Mouse (Mus musculus): ENCODE measurements around the gene Epha4. TPM values are rescaled to one million over a fixed set of nuclear protein-coding genes. Genes with fewer than 3 reads are reported as not detected.

The Epha4 gene
- total RNA-seq, 2 experiments from 2014 or later, result 1.4 to 3.0 TPM

GRCm38 (mm10) chr1:77510623-77511022 lies 4.3 kb downstream of the Epha4 start:
- DNase-seq, result no peak
- intact Hi-C loops (cut with DNase I), result loop anchor here (10.0 kb wide), 1 partner anchor 316 kb away; no protein-coding TSS in a partner anchor
- Histone ChIP-seq H3K4me3 (no peak overlapping the region), H3K27ac (no peak overlapping the region)
- TF ChIP-seq CTCF (IDR thresholded peaks at IDR 0.05), result no peak

GRCm38 (mm10) chr1:77506856-77507200 lies 8.1 kb downstream of the Epha4 start:
- Histone ChIP-seq H3K4me3 (no peak overlapping the region), H3K27ac (no peak overlapping the region)
- DNase-seq, result no peak
- intact Hi-C loops (cut with DNase I), result no loop called here
- TF ChIP-seq CTCF (IDR thresholded peaks at IDR 0.05), result no peak

DNA sequence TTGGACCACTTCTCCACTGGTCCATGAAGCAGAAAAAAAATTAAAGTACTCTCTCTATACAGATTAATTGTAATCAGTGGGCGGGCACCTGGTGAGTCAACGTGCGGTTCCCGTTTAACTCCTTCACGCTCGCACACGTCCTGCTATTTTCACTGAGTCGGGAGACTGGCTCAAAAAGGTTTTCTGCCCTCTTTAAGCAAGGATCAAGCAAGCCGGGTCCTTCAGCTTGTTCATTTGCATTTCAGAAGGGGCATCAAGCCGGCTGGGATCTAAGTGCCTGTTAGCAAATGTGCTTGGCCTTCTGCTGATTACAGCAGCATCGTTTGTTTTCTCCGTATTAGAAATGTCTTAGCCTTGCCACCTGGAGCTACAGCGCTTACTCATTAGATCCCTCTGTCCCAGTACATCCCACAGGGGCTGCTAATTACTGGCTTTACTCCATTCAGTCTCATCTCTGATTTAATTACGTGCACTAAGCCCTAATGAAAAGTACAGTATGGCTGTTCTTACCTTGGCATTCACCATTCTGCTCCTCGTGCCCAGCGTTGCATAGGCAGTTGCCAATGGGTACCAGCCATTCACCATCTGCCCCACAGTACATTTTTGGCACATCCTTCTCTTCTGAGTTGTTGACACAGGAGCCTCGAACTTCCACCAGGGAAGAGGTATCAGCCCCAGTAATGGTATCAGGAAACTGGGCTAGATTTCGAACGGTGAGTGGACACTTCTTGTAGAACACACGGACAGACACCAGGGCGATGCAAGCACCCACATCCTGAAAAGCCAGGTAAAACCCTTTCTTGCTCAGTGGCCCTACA lies 8.6 kb downstream of the Epha4 start:
- DNase-seq, result no peak
- TF ChIP-seq CTCF (IDR thresholded peaks at IDR 0.05), result no peak
- intact Hi-C loops (cut with DNase I), result no loop called here
- Histone ChIP-seq H3K4me3 (no peak overlapping the region), H3K27ac (no peak overlapping the region)

DNA sequence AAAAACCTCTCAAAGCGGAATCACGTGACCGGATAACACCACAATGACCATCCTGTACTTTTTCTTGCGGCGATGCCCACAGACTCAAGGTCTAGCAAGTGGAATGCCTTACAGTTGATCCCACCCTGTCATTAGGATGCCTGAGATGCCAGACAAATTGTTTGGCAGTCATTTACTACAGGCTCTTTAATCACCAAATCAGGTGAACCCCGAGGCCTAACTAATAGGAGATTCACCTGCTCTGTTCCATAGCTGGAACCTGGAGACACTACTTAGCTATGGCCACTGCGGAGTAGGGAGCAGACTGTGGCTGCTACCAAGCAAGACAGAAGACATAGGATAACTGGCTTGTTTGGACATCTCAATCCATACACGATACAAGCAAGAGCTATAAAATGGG lies 9.6 kb downstream of the Epha4 start:
- H3K4me3 ChIP-seq, result no peak overlapping the region
- TF ChIP-seq CTCF (IDR thresholded peaks at IDR 0.05), result no peak
- DNase-seq, result no peak
- intact Hi-C loops (cut with DNase I), result no loop called here
- no peak overlapping the region for H3K27ac ChIP-seq

- intact Hi-C loops (cut with DNase I), result no loop called here
- TF ChIP-seq CTCF (IDR thresholded peaks at IDR 0.05), result no peak
- no peak for DNase-seq
- no peak overlapping the region for H3K4me3 ChIP-seq
- H3K27ac ChIP-seq, result no peak overlapping the region
These were observed 10.1 kb downstream of the Epha4 start for GRCm38 (mm10) chr1:77504813-77505212.

DNA sequence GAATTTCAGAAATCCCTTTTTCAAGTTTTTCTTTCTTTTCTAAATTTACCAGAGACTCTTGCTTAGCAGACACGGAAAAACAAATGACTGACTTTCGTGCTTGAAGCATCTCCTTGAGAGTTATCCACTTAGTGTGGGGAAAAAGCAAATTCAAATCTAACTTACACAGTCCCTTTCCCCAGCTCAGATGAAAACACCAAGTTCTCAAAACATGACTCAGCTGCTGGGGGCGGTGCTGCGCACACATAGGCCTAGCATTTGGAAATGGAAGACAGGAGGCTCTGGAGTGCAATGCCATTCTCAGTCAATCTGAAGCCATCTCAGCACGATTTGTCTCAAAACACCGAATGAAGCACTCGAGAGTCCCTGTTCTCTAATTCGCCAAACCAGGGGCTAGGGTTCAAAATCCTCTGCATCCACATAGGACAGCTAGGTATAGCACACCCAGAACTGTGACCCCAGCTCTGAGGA lies 11.1 kb downstream of the Epha4 start:
- Histone ChIP-seq H3K27ac (no peak overlapping the region), H3K4me3 (no peak overlapping the region)
- TF ChIP-seq CTCF (IDR thresholded peaks at IDR 0.05), result no peak
- intact Hi-C loops (cut with DNase I), result no loop called here
- no peak for DNase-seq

DNA sequence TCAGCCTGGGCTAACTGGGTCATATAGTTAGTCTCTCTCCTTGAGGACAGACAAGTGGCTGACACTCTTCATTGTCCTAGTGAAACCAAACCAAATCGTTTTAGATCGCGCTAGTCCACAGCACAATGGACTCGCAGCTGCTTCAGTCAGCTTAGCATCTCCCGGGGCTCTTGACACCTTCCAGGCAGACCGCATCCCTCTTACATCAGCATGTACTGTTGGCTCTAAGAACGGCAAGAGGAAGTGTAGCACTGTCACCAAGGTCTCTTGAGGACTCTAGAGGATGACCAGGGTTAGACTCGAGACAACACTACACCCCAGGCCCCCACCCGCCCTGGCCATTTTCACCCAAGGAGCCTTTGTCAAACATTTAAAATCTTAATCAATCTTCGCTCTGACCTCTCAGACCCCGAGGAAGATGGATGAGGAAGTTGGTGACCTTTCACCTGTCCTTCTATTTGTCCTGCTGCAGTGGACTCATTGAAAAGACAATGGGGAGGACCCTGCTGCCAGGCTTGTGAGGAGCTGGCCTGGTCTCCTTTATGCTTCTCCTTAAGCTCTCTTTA lies 12.3 kb downstream of the Epha4 start:
- Histone ChIP-seq H3K27ac (no peak overlapping the region), H3K4me3 (no peak overlapping the region)
- intact Hi-C loops (cut with DNase I), result no loop called here
- no peak for DNase-seq
- TF ChIP-seq CTCF (IDR thresholded peaks at IDR 0.05), result no peak

DNA sequence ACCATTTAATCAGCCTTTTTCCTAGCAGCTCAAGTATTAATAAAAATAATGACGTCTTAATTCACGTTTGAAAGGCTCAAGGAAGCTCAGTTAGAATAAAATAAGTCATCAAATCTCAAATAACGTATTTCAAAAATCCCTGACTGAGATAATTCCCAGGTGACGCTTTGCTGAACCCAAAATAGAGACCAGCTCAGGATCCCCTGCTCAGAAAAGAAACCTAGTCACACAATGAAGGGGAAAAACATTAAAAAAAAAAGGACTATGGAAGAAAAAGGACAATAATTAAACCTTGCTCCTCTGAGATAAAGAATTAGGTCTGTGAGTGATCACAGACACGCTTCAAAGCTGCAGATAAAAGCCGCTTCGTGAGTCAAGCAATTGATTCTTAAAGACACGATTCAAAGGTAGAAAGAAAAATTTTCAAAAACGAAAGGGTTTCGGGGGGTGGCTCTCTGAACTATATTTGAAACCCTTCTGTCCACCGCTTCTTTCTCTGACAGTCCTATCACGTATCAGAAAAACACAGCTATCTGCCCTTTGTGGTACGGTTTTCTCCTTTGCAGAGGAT lies 13.4 kb downstream of the Epha4 start:
- no peak overlapping the region for H3K4me3 ChIP-seq
- TF ChIP-seq CTCF (IDR thresholded peaks at IDR 0.05), result no peak
- H3K27ac ChIP-seq, result no peak overlapping the region
- intact Hi-C loops (cut with DNase I), result no loop called here
- DNase-seq, result no peak

GRCm38 (mm10) chr1:77497506-77497905 lies 17.4 kb downstream of the Epha4 start:
- intact Hi-C loops (cut with DNase I), result no loop called here
- H3K4me3 ChIP-seq, result no peak overlapping the region
- no peak for DNase-seq
- no peak for TF ChIP-seq CTCF (IDR thresholded peaks at IDR 0.05)
- no peak overlapping the region for H3K27ac ChIP-seq

- no peak for TF ChIP-seq CTCF (IDR thresholded peaks at IDR 0.05)
- no peak overlapping the region for H3K4me3 ChIP-seq
- DNase-seq, result no peak
- intact Hi-C loops (cut with DNase I), result no loop called here
- no peak overlapping the region for H3K27ac ChIP-seq
These were observed 18.3 kb downstream of the Epha4 start for GRCm38 (mm10) chr1:77496468-77497181.

GRCm38 (mm10) chr1:77495790-77496158 lies 19.1 kb downstream of the Epha4 start:
- TF ChIP-seq CTCF (IDR thresholded peaks at IDR 0.05), result no peak
- intact Hi-C loops (cut with DNase I), result no loop called here
- no peak for DNase-seq
- no peak overlapping the region for H3K4me3 ChIP-seq
- H3K27ac ChIP-seq, result no peak overlapping the region

GRCm38 (mm10) chr1:77495030-77495789 lies 19.7 kb downstream of the Epha4 start:
- no peak for TF ChIP-seq CTCF (IDR thresholded peaks at IDR 0.05)
- Histone ChIP-seq H3K27ac (no peak overlapping the region), H3K4me3 (no peak overlapping the region)
- no peak for DNase-seq
- intact Hi-C loops (cut with DNase I), result no loop called here
